Mouse (Mus musculus) lung, adult 2 months (tissue): ENCODE data around the gene Plxna2.

Experiments
- CTCF ChIP-seq: fragments of 200-500 bp; IDR thresholded peaks from 2 replicates; pipeline ENCODE4 v1.5.1; 2011; ENCODE audit warnings: mild to moderate bottlenecking, low read length, control low read depth; ENCODE audit not compliant: insufficient read depth
- POLR2A ChIP-seq: fragments of 200-500 bp; IDR thresholded peaks from 2 replicates; pipeline ENCODE4 v1.6.1; 2011; ENCODE audit warnings: low read depth, mild to moderate bottlenecking, control low read depth, low read length, borderline replicate concordance; ENCODE audit errors: extremely low read depth

DNA sequence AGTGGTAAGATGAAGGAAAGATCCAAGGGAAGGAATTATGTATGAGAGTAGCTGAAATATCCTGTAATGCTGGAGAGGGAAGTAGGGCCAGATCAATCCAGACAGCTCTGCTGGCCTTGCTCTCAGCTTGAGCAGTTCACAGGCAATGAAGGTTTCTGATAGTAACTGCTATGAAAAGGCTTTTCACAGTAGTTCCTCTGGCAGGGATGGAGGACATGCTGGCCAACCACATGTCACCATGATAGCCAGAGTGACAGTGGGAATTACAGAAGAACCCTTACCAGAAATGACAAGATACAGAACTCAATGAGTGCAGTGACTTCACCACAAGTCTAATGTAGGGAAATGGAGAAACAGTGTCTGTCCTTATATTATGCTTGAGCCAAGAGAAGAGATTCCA, 210.3 kb downstream of the Plxna2 start:
- TF ChIP-seq POLR2A (no peak), CTCF (no peak)
